Mouse (Mus musculus): ENCODE measurements around the gene Sbno2. TPM values are rescaled to one million over a fixed set of nuclear protein-coding genes. Genes with fewer than 3 reads are reported as not detected.
A peak's percentile ranks its signal among the peaks of the same experiment; 100 is the strongest.

The Sbno2 gene
- total RNA-seq, 2 experiments from 2014 or later: 11.0 to 11.6 TPM

DNA sequence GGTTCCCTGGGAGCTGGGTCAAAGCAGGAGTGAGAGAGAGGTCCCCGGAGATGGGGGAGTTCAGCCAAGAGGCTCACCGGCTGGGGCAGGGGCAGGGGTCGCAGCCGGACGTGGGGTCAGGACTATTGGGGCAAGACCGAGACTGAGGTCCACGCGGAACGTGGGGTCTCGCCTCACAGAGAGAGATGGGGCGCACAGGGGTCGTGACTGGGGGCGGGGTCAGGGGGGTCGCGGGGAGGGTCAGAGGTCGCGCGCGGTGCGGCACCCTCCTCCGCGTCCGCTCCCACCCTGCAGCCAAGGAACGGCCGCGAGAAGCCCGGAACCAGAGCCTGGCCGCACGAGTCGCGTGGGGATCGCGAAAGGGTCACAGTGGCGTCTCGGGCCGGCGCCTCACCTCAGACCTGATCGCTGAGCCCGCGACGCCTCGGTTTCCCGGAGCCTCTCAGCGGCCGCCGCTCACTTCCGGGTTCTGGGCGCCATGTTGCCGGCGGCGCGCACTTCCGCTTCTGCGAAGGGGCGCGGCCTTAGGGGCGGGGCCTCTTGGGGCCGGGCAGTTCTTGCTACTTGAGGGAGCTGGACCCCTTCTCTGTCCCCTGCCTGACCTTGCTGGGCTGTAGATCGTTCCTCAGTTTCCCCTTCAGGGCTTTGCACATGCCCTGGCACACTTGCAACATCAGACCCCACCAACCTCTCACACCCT is 3.0 kb downstream of the Sbno2 start:
- peak; percentile 78 for DNase-seq (ENCODE audit: low spot score)
- intact Hi-C loops (cut with DNase I): no loop called here

DNA sequence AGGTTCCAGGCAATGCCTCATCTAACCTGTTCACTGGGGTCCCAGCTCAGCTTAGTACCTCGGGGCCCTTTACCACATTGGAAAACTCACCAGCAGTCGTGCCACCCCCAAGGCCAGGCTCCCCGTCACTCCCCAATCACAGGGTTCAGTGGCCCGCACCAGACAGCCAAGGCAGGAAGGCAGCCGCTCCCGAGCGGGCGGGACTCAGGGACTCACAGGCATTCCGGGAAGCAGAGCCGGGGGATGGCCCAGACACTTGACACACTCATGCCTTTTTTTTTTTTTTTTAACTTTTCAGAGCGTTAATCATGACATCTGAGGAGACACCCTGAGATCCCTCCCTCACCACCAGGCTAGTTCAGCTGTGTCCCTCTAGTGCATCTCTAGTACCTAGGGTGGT is 4.4 kb downstream of the Sbno2 start:
- intact Hi-C loops (cut with DNase I): no loop called here
- DNase-seq (ENCODE audit: low spot score): no peak

DNA sequence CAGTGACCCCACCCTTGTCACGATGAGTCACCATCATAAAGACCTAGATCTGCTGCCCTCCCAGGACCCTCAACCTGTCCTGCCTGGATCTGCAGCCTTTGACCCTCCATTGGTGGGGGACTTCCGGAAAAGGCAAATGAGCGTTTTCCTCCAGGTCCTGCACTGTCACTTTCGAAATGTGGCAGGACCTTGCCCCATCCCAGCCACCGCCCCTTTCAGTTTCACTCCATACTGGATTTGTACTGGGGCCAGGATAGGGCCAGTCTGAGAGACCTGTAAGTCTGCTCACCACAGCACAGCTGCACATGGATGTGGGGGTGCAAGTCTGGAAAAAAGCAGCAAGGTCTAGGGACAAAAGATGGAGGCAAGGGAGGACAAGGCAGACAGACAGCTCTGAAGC is 6.7 kb downstream of the Sbno2 start:
- intact Hi-C loops (cut with DNase I): no loop called here

DNA sequence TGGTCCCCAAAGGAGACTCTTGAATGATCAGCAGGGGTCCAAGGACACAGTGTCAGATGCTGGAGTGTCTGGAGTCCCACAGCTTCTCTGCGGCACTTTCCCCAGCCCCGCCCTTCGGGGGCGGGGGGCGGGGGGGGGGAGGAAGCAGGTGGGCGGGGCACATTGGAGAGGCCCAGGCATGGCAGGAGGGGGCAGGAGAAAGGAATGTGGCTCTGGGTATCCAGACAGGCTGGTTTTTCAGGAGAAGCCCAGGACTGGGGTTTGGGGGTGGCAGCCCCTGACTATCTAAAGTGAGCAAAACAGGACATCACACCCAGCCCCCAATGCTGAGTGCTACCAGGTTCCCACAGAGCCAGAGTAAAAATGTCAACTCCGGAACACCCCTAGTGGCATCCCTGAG is 8.1 kb downstream of the Sbno2 start:
- DNase-seq (ENCODE audit: low spot score): no peak

More for the DNA sequence above, 6.7 kb downstream of the Sbno2 start:
- DNase-seq (ENCODE audit: low spot score): no peak

DNA sequence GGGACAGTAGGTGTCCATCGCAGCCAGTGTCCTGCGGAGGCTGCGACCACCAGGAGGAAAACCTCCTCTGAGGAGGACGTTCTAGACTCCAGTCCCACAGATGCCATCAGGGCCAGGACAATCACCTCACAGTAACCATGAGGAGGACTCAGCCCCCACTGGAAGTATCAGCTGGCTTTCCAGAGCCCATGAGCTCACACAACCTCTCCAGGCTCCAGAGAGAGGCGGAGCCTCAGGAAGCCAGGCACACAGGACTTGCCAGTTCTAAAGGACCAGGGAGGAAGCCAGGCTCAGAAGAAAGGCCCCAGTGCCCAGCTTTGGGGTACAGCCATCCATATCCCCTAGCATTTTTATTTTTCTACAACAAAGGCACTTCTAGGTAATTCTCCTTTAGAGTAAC is 9.8 kb downstream of the Sbno2 start:
- intact Hi-C loops (cut with DNase I): no loop called here
- DNase-seq (ENCODE audit: low spot score): no peak

More for the DNA sequence above, 8.1 kb downstream of the Sbno2 start:
- intact Hi-C loops (cut with DNase I): no loop called here

DNA sequence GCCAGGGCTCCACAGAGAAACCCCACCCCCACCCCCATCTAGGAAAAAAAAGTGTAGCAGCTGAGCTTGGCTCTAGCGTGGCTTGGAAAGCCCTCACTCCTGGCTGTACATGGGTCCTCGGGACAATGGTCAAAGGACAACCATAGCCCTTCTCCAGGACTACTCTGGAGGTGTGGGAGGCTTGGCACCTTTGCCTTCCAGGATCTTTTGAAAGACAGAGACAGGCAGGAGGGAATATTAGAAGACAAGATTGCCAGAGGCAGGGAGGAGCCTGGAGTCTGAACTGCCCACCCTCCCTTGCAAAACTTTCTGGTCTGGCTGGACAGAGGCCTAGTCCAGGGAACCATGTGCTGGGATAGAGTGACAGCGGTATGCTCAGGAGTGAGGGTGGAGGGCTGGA is 10.7 kb downstream of the Sbno2 start:
- intact Hi-C loops (cut with DNase I): no loop called here
- DNase-seq (ENCODE audit: low spot score): no peak

DNA sequence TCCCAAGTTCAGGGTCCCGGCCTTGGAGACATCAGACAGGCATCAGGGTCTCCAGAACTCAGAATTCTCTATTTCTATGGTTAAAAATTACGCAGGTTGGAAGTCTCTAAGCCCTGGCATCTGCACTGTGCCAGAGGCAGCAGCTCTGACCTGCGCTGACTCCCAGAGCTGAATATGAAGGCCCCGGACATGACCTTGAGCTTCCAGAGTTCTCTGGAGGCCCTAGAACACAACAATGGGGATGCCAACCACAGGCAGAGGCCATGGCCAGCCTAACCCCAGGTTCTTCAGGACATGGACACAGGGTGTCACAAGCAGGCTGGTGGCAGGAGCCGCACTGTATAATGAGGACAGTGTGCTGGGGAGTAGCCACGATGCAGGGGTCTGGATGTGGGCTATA is 11.3 kb downstream of the Sbno2 start:
- no peak for DNase-seq (ENCODE audit: low spot score)

DNA sequence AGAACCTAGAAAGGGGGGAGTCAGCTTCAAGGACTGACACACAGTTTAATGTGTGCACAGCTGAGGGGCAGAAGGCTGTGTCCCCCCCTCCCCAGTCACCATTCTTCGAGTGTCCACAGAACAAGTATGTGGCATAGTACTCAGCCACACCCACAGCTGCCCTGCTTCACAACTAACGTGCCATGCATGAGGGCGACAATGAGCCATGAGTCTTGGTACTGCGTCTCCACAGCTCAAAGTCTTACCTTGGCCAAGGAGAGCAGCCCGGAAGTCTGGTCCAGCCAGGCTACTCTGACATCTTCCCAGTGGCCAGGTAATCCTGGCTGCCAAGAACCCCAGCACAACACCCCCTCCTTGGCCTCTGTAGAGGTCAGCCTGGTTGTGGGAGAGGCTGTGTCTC is 12.7 kb downstream of the Sbno2 start:
- intact Hi-C loops (cut with DNase I): no loop called here
- no peak for DNase-seq (ENCODE audit: low spot score)

More for the DNA sequence above, 11.3 kb downstream of the Sbno2 start:
- intact Hi-C loops (cut with DNase I): no loop called here

DNA sequence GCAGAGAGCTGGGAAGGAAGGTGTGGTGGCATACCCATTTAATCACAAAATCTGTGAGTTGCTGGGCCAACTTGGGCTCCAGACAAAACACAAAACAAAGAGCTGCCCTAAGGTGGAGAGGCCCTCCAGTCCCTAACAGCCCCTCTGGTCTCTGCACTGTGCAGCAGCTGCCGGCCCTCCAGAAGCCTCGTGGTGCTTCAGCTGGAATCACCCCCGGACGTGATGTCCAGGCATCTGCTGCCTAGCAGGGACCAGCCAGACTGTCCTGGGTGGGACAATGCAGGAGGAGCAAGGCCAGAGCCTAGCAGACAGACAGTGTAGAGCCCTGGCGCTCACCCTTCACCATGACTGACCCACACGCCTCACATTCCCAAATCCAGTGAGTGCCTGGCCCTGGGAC is 13.8 kb downstream of the Sbno2 start:
- DNase-seq (ENCODE audit: low spot score): no peak
- intact Hi-C loops (cut with DNase I): no loop called here

DNA sequence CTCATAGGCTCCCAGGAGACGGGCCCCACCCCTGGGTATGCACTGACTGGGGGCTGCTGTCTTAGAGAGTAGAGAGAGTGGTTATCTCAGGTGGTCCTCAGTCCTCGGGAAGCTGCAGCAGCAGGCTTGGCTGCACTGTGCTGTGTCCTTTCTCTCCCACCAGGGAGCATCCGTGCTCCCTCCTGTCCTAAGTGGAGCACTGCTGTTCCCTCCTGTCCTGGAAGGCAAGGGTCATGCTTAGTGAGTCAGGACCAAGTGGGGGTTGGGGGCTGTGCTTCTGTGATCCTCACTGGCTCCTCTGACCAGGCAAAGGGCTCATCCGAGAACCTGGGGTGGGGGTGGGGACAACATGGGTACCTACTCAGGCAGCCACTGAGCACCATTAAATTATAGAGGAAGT is 16.2 kb downstream of the Sbno2 start:
- intact Hi-C loops (cut with DNase I): no loop called here
- DNase-seq (ENCODE audit: low spot score): no peak

DNA sequence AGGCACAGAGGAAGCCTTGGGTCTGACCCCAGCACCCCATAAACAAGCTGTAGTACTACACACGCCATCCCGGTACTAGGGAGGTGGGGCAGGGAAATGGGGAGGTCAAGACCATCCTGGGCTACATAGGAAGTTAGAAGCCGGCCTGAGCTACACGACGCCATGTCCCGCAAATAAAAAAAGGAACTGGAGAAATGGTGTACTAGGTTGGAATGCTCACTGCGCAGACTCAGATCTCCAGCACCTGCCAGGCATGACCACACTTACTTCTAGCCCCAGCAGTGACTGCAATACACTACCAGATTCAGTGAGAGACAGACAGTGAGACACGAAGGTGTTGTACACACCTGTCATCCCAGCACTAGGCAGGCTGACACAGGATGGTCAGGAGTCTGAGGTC is 17.9 kb downstream of the Sbno2 start:
- intact Hi-C loops (cut with DNase I): no loop called here
- DNase-seq (ENCODE audit: low spot score): no peak

DNA sequence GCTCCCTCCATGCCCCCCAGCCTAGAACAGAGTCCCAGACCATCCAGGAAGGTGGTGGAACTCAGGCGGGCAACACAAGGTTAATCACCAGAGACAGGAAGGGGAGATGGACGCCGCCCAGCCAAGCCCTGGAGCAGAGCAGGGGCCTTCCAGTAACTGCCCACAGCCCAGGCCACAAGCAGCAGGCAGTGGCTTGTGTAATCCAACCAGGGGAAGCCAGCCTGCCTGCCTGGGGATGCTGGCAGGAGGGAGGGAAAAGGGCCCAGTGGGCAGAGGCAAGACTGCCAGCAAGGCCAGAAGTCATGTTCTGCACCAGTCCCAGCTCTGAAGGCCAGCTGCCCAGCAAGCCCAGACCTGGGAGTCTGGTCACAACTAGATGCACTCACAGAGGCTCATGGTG is 18.5 kb downstream of the Sbno2 start:
- DNase-seq (ENCODE audit: low spot score): no peak
- intact Hi-C loops (cut with DNase I): no loop called here

DNA sequence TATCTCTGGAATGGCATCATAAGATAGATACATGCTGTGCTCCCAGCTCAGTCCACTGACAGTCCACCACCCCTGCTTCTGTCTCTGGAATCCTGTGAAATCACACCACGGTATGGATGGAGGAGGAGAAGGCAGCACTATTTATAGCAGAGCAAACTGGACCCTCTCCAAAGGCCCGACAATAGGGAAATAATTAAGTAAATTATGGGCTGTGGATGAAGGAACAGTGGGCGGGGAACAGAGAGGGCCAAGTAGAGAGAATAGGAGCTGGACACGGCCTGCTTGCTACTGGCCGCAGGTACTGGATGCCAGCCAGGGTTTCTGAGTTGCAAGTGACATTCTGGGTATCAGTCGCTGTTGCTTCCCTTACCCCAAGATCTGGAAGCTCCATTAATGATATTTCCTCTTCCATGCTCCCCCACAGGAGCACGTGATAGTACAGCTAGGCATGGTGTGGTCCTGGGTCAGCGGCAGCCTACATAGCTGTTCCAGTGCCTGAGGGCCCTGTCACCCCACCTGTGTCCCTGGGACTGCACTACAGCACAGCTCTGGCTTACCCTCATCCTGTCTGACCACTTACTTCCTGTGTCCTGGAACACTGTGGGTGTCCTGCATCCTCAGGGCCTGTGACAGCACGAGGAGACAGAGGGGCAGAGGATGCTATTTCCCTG is 20.4 kb downstream of the Sbno2 start:
- intact Hi-C loops (cut with DNase I): no loop called here
- no peak for DNase-seq (ENCODE audit: low spot score)

DNA sequence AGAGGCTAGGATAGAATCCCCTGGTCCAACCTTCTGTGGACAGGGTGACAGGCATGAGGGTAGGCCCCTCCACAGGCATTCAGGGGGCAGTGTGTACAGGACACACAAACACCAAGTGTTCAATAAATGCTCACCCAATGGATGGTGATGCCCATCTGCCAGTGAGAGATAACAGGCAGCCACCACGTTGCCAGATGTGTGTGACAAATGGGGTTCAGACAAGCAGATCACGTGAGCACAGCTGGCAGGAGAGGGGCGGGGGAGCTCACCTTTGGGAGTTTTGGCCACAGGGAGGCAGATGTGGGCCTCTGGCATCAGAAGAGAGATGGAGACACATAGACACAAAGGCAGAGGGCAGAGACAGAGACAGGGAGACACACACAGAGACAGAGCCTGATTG is 24.3 kb downstream of the Sbno2 start:
- intact Hi-C loops (cut with DNase I): no loop called here
- no peak for DNase-seq (ENCODE audit: low spot score)

DNA sequence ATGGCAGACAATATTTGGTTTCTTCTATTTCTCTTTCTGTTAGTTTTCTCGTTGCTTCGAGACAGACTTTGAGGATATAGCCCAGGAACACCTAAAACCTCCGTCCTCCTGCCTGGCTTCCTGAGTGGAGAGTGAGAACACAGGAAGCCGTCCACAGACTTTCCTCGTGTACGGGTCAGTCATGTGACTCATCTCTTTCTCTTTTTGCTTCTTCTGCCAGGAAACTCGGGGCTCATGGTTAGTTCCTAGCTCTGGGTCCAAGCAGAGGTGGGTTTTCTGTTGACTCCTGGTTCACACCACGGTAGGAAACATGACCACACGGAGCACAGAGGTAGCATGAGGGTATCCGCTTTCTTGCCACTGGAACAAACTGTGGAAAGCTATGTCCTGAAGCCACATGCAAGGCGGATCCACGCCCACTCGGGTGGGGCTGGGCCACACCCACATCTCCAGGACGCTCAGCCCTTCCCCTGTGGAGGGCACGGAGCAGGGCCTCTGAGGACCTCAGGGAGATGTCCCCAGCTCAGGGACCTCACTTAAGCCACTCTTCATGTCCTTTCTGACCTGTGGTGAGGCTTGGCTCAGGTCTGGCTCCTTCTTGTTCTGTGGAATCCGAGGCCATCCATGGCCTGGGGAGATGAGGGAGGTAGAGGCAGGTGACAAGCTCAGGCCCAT is 24.8 kb downstream of the Sbno2 start:
- no peak for DNase-seq (ENCODE audit: low spot score)
- intact Hi-C loops (cut with DNase I): no loop called here

DNA sequence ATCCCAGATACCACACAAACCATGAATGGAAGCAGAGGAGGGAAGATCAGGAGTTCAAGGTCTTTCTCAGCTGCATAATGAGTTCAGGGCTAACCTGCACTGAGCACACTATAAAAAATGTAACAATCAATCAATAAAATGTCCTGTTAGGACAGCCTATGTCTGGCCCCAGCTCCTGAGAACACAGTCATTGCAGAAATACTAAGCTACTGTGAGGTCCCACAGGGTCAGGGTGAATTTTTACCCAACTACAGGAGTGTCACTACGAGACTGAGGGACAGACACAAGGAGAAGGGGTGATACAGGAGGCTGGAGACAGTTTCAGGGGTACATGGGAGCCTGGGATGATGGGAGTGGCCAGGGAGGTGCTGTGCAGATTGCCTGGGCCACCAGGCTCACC is 27.0 kb downstream of the Sbno2 start:
- intact Hi-C loops (cut with DNase I): no loop called here
- DNase-seq (ENCODE audit: low spot score): no peak

DNA sequence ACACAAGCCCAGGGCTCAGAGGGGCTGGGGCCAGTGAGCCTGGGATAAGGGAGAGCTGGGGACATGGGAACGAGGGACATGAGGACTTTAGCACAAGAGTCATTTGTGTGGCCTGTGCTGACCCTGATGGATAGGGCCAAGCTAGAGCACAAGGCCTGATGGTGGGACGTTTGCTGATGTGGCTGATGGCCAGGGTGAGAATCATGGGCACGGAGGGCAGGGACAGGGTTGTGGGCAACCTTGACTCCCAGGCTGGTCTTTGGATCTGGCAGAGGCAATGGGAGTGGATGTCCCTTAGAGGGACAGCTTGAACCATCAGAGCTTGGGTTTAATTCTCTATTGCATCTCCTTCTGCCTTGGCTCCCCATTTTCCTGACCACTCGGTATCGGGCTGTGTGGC is 28.1 kb downstream of the Sbno2 start:
- intact Hi-C loops (cut with DNase I): no loop called here
- DNase-seq (ENCODE audit: low spot score): no peak

DNA sequence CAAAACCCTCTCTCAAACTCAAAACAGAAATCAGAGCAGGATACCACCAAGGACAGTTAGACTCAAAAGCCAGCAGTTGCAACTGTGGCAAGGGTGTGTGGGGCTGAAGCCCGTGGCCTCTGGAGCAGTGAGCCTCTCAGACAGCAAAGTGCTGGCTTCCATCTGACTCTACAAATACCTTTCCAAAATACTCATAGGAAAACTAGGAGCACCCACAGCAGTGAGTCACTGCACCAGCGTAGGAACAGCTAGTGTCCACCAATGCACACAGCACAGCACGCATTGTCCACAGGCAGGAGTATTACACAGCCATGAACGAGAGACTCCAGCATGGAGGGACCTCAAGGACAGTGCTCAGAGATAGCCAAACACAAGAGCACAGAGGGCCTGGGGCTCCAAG is 29.0 kb downstream of the Sbno2 start:
- no peak for DNase-seq (ENCODE audit: low spot score)
- intact Hi-C loops (cut with DNase I): no loop called here

DNA sequence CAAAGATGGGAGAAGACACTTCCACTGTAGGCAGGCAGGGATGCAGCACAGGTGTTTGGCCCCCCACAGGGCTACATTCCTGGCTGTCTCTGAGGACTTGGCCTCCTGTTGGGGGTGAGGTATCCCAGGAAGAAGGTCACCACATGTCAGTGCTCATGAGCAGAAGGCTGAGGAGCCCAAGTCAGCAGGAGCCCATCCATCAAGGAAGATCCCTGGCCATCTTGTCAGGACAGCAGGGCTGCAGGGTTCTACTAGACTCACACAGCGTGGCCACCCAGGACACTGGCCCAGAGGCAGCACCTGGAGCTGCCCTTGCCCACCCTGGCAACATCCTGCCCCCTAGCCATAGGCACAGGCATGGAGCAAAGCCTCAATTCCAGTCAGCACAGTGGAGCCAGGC is 29.4 kb downstream of the Sbno2 start:
- intact Hi-C loops (cut with DNase I): no loop called here

DNA sequence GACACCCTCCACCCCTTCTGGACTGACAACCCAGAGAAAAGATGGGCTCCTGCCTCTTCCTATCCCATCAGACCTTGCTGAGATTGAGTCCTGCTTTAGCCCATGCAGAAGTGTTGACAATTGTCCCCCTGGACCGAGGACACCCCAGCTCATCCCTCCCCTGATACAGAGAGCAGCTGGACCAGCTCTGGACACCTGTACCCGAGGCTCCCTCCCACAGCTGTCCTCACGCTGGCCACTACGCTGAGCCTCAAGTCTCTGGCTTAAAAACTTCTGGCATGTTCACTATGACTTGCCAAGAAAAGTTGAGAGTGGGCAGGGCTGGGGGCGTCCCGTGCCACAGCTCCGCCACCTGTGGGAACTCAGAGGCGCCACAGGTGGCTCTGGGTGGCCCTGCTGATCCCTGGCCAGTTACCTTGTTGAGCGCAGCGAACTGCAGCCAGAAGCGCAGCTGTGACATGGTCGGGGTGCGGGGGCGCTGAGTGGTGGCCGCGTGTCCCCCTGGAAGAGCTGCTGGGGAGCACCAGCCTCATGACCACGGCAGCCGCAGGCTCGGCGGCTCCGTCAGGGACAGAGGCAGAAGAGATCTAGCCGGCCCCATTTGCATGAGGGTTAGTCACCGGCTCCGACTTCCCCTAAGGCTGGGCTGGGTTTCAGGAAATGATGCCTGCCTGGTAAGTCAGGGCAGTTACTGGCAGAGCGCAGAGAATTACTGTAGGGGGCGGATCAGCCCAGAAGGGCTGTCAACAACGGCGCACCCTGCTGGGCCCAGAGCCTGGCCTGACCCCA is 30.4 kb downstream of the Sbno2 start:
- intact Hi-C loops (cut with DNase I): loop anchor here (5.0 kb wide), 1 partner anchor 37 kb away; no protein-coding TSS in a partner anchor
- peak; percentile 74 for DNase-seq (ENCODE audit: low spot score)

More for the DNA sequence above, 29.4 kb downstream of the Sbno2 start:
- DNase-seq (ENCODE audit: low spot score): no peak
